Mouse (Mus musculus) thymus, postnatal 4 days (tissue): ENCODE data around the gene Sash3.

Experiments used
- DNase-seq: peaks from one replicate; pipeline ENCODE4 v3.0.0; 2021

Sash3 gene

GRCm38 (mm10) chrX:48141481-48141880, 4.8 kb upstream of the Sash3 start:
- peak; percentile 79 for DNase-seq

DNA sequence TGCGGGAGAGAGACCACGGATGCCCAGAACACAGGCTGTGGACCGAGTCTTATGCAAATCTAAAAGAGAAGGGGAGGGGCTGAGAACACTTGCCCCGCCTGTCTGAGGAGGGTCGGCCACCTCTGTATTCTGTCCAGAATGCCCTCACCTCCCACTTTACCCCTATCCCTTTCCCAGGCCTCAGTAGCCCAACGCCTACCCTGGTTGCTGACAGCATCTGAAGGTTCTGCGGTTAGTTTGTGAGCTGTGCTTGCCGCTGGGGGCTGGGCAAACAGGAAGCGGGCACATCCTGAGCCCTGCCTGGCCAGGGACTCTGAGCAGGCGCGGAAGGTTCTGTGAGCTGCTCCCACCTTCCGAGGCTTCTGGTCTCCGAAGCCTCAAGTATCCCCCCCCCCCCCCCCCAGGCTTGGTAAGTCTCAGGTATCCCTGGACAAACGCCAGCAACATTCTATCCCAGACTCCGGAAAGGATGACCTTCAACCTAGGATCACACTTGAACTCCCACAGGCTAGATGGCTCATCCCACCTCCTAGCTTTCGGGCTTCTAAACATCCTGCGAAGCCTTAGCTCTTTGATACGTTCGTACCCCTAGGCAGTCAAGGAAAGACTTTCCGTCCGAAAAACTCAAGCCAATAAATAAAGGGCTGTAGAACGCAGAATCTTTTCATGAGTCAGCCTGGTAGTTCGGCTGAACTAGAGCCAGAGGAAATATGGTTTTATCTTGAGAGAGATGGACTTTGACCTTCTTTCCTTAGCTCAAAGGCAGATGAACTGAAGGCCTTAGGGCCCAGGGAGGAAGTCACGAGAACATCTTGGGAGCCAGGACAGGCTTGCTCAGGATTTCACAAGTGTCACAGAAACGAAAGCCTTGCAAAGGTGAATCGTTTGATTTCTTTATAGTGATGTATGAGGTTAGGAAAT, 2.6 kb upstream of the Sash3 start:
- DNase-seq: peak; percentile 78

DNA sequence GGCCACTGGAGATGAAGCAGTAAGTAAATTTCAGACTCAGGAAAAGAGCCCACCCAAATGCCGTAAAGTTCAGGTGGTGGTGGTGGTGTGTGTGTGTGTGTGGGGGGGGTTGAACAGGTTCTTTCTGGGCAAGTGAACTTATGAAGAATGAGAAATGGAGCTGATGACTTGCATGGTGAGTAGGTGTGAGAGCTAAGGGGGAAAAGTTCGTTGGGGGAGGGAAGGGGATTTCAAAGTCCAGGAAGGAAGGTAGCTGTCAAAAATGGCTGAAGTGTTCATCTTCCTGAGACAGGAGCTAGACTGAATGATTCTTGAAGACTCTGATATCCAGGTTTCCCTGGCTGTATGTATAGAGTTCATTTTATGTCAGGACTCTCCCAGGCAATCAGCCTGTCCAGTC, 990 bp downstream of the Sash3 start:
- DNase-seq: peak; percentile 18

DNA sequence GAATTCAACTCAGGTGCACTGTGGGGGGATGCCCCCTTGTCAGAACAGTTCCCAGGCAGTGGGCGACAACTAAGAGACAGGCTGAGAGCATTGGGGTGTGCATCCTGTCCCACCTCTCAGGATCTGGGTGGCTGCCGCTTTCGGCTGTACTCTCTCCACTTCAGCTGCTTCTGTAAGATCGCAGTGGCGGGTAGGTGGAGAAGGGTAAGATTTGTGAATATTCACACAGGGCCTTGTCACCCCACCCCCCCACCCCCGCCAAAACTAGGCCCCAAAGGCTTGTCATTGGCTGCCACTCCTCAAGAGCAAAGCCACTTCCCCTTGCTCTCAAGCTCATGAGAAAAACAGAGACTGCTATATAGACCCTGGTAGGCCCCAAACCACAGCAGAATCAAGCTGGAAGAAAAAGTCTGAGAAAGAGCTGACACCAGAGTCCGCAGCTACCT, 1.5 kb downstream of the Sash3 start:
- peak; percentile 74 for DNase-seq

GRCm38 (mm10) chrX:48152106-48152505, 5.9 kb downstream of the Sash3 start:
- no peak for DNase-seq

GRCm38 (mm10) chrX:48153414-48153813, 7.2 kb downstream of the Sash3 start:
- no peak for DNase-seq

GRCm38 (mm10) chrX:48153949-48154348, 7.7 kb downstream of the Sash3 start:
- no peak for DNase-seq

DNA sequence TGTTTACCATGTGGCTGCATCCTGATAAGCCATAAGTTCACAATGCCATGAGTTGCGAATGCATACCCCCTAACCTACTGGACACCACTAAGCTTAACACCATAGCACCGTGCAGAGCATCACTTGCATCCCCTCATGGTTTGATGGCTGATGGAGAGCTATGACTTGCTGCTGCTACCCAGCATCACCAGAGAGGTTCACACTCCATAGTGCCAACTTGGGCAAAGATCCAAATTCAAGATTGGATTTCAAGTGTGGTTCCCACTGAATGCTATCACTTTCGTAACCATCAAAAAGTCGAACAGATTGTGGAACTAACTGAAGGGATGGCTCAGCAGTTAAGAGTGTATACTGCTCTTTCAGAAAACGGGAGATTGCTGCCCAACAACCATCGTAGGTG, 9.3 kb downstream of the Sash3 start:
- DNase-seq: no peak

- no peak for DNase-seq
Observed at GRCm38 (mm10) chrX:48157396-48157795, 11.2 kb downstream of the Sash3 start.

GRCm38 (mm10) chrX:48158229-48158919, 12.1 kb downstream of the Sash3 start:
- no peak for DNase-seq

DNA sequence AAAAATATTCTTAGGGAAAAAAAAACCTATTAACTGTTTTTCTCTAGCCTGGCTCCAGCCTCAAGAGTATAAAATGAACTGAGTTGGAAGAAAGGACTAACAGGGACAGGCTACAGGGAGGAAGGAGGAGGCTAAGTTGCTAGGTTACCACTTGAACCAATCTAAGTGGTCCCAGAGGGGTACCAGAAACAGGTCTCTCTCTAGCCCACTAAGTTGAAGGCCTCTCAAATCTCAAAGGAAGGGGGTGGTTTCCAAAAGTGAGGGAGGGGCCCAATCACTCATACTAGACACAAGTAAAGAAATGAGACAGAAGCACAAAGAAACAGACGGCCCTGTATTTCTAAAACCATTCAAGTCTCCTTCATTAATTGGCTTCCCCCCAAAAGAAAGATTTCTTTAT, 23.7 kb downstream of the Sash3 start:
- DNase-seq: no peak

- no peak for DNase-seq
Observed at GRCm38 (mm10) chrX:48170368-48170767, 24.1 kb downstream of the Sash3 start.

GRCm38 (mm10) chrX:48181844-48182243, 35.6 kb downstream of the Sash3 start:
- DNase-seq: no peak

DNA sequence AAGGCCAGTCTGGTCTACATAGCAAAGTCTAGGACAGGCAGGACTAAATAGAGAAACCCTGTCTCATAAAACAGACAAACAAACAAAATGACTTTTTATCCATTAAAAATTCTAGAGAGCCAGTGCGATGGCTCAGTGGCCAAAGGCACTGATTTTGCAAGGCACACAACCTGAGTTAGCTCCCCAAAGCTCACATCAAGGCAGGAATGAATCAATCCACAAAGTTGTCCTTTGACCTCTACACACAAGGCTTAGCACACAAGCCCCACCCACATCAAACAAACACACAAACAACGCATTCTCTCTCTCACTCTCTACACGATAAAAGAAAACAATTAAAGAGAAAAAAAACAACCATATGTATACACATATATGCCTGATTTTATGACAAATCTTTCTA, 38.5 kb downstream of the Sash3 start:
- DNase-seq: no peak

- DNase-seq: no peak
Observed at GRCm38 (mm10) chrX:48191261-48191660, 45.0 kb downstream of the Sash3 start.

DNA sequence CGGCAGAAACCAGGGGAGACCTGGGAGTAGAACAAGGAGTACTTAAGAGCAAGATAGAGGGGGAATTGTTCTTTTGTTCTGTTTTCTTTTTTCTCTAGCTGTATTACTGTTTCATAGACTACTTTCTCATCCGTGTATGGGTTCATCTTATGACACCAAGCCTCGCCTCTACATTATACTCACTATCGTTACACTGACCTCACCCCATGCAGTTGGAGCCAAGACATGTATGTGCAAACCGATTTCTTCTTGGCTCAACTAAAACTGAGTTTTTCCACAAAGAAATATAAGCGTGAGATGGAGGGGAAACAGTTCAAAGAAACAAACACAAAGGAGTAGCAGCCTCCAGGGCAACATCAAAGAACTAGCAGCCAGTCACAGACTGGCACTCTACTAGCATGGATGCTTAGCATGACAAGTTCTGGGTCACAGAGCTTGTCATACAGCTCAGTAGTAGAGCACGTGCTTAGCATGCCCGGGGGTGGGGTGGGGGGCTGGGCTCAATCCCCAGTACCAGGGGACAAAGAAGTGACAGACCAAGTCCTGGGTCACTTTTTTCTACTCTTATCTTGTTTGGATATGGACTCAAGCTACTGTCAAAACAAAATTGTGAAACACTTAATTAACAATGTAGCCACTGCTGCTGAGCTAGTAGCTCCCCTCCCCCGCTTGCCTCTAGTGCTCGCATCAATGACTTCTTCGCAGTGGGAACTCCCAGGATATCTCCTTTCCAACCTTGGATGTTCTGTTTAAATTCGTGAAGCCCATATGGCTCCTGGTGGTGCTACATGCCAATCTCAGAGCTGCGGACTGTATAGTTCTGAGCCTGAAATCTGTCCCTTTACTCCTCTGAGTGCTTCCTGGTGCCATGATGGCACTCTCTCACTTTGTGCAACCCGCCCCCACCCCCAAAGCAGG, 47.3 kb downstream of the Sash3 start:
- DNase-seq: no peak

GRCm38 (mm10) chrX:48197856-48198255, 51.6 kb downstream of the Sash3 start:
- DNase-seq: no peak

DNA sequence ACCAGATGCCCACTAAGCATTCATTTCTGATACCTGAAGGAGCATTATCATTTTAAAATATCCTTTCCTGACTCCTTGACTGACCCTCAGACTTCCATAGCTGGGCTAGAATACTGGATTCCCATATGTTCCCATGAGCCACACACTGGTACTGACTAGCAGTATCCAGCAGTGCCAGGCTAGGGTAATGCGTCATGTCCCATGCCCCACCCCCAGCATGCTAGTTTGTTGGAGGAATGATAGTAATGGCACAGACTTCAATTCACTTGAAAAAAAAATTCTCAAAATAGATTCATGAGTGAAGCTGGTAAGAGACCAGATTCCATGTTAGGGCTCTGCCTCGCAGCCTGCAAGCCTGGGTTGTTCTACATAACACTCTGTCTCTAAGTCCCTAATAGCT, 52.8 kb downstream of the Sash3 start:
- no peak for DNase-seq

- DNase-seq: no peak
Observed at GRCm38 (mm10) chrX:48200699-48201098, 54.5 kb downstream of the Sash3 start.

- DNase-seq: no peak
Observed at GRCm38 (mm10) chrX:48201973-48202372, 55.7 kb downstream of the Sash3 start.

GRCm38 (mm10) chrX:48202436-48202835, 56.2 kb downstream of the Sash3 start:
- DNase-seq: no peak

- DNase-seq: no peak
Observed at GRCm38 (mm10) chrX:48202995-48203394, 56.8 kb downstream of the Sash3 start.

GRCm38 (mm10) chrX:48203763-48204162, 57.5 kb downstream of the Sash3 start:
- no peak for DNase-seq
